Mouse (Mus musculus) gastrocnemius, postnatal 25 days (tissue): ENCODE results near the gene Fancm. TPM values are rescaled to one million over a fixed set of nuclear protein-coding genes. Genes with fewer than 3 reads are reported as not detected.
"Not testable (repeated sequence)": the region's sequence is repeated elsewhere in the genome, so short reads cannot be mapped to it uniquely, and the experiment has no call there.

Source experiments
- DNase-seq: peaks from one replicate; pipeline ENCODE4 v3.0.0; 2022
- total RNA-seq, 2 experiments: library from RNA; stranded (reverse); gene quantifications; 1 replicate in 1 of 2; 2 replicates in 1 of 2; pipeline ENCODE4 v1.2.3; 2021

Fancm gene
- total RNA-seq, 2 experiments from 2014 or later, result 1.6 to 3.4 TPM

DNA sequence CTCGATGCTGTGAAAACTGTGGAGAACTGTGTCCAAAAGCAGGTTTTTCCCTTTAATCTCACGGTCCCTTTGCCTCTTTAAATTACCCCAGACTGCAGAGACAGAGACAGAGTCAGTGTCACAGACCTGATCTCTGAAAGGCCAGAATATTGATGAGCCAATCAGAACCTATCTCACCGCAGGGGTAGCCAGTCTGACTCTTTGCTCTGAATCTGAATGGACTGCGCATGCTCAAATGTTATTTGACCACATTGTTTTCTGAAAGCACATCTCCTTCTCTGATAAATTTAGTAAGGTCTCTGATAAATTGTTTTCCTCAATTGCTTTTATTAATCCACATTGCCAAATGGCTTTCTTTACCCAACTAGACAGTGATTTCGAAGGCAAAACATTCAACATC lies 44.0 kb downstream of the Fancm start:
- no peak for DNase-seq

DNA sequence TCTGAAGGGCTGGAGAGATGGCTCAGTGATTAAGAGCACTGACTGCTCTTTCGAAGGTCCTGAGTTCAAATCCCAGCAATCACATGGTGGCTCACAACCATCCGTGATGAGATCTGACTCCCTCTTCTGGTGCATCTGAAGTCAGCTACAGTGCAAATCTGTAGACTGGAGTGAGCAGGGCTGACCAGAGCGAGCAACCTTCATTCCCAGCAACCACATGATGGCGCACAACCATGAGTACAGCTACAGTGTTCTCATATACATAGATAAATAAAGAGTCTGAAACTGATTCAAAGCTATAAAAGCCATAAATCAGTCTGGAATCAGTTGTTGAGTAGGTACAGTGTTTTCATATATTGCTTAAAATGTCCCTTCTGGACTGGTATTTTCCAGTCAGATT lies 60.7 kb downstream of the Fancm start:
- DNase-seq, result not testable (repeated sequence)

DNA sequence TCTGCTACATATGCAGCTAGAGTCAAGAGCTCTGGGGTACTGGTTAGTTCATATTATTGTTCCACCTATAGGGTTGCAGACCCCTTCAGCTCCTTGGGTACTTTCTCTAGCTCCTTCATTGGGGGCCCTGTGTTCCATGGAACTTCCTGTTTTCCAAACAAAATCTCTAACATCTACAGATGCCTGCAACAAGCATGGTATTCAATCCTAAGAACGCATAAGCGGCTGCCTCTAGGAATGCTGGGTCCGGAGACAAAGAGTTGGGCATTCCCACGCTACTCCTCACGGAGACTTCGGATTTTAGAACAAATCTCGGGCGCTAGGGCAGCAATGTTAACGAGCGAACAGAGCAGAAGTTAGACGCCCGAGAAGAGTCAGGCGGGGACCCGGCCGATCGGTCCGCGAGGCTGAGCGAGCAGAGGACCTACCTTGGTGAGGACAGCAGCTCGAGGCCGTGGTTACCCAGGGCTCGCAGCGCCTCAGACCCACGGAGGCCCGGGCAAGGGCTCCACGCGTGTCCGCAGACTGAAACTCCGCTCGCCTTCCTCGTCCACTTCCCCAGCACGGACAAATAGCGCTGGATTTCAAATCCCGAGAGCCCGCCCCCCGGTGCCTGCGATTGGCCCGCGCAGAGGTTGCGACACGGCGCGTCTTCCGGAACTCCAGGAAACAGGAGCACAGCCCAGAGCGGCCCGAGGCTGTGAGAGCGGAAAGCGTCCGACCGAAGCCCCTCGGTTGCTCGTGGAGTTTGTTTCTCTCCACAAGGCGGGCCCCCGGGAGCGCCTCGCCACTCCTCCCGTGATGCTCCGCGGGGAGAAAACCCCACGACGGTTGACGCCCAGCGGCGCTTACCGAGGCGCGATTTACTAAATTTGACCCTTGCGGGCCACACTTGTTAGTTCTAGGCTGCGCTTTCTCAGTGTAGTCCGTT lies 96.9 kb downstream of the Fancm start, which contains the start of gene Mis18bp1:
Gene Mis18bp1 (minus strand): TSS at position 584 of the 931 bp plus-strand sequence.
- peak; percentile 95 for DNase-seq

DNA sequence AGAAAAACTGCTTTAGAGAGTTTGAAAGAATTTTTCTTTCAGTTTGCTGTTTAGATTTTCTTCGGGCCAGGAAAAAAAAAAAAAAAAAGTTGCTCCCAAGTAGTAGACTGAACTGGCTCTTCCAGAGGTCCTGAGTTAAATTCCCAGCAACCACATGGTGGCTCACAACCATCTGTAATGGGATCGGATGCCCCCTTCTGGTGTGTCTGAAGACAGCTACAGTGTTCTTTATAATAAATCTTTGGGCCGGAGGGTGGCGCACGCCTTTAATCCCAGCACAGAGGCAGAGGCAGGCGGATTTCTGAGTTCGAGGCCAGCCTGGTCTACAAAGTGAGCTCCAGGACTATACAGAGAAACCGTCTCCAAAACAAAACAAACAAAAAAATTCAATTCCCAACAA lies 97.6 kb downstream of the Fancm start:
- DNase-seq, result peak; percentile 14

DNA sequence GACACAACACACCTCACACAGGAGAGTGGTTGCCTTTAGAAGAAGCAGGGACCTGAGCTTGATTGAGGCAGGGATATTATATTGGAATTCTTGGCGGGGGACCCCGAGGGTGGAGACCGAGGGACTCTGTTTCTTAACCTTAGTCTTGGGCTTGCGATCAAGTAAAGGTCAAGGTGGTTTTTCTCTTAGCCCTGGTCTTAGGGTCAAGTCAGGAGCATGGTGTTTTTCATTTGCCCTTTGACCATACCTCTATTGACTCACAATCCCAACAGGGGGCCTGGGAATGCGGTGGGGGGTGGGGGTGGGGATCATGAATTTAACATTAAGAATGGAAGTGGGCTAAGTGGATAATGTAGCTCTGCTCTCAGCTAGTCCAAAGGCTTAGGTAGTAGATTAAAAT lies 98.3 kb downstream of the Fancm start:
- DNase-seq, result no peak

Other genes starting within 250 kb of the Fancm start
- gene Gm527, start 157.7 kb upstream of the Fancm start, total RNA-seq, result 1 to 10 TPM; 2.0 to 3.3 TPM
- gene Klhl28, start 110.1 kb upstream of the Fancm start, total RNA-seq, result 1 to 10 TPM; 8.7 to 9.1 TPM
- 1 to 10 TPM; 7.3 to 8.3 TPM for gene Togaram1, start 109.8 kb upstream of the Fancm start, total RNA-seq
- gene Prpf39, start 39.3 kb upstream of the Fancm start, total RNA-seq, result 10 to 100 TPM; 12.0 to 12.2 TPM
- 100 to 1,000 TPM; 177 to 185 TPM for gene Fkbp3, start 1.6 kb upstream of the Fancm start, total RNA-seq
- gene Mis18bp1, start 97.0 kb downstream of the Fancm start, total RNA-seq, result under 1 TPM; 0.41 to 0.48 TPM
- not detected for gene Wdr20rt, start 149.9 kb downstream of the Fancm start, total RNA-seq